Mouse (Mus musculus): ENCODE results near the gene Ptpn7. TPM values are rescaled to one million over a fixed set of nuclear protein-coding genes. Genes with fewer than 3 reads are reported as not detected.
"Not testable (repeated sequence)": the region's sequence is repeated elsewhere in the genome, so short reads cannot be mapped to it uniquely, and the experiment has no call there.

The Ptpn7 gene
- under 1 TPM; 0.12 to 0.22 (median 0.15) TPM for total RNA-seq (2022)

DNA sequence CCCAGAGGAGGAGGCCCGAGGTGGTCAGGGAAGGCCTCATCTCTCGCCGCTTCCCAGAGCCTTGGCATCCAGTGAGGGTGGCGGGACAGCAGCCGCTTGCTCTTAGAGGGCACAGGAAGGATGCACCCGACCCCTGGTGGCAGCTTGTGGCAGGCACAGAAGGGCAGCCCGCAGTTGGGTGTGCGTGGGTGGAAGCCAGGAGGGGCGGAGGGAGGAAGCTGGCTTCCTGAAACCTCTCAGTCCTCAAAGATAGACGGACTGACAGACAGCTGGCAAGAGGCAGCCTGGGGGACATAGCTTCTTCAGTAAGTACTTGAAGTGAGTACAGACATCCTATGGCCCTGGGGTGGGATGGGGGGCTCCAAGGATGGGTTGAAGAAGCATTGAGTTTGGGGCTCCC is at the start of gene Ptpn7:
Gene Ptpn7 (plus strand): TSS at position 228 of the 400 bp plus-strand sequence.
- DNase-seq (ENCODE audit: low spot score in 2 of 2): no peak

- DNase-seq (ENCODE audit: low spot score in 2 of 2): no peak
Observed at GRCm38 (mm10) chr1:135083465-135083864, 49.0 kb upstream of the Ptpn7 start.

DNA sequence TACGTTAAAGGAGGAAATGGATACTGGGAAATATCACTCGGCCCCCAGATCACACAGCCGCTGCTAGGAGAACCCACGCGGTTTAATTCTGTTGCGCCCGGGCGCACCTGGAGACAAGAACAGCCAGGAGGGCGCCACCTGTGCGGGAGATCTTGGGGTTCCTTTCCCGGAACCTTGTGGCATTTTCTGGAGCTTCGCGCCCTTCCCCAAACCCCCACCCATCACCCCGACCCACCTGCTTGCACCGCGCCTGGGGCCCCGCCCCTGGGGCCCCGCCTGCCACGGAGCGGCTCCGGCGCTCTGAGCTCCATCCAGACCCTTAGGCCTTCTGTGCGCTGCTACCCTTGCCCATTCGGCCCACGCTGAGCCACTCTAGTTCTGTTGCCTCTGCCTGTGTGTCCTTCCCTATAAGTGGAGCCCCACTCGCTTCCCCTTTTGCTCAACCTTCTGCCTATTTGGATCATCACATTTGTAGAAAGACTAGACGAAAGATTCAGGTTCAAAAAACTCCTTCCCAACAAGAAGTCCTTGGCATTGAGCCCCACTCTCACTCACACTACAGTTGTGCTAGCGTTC is 47.1 kb upstream of the Ptpn7 start:
- no peak for DNase-seq (ENCODE audit: low spot score in 2 of 2)

GRCm38 (mm10) chr1:135086015-135086414 is 46.5 kb upstream of the Ptpn7 start:
- no peak for DNase-seq (ENCODE audit: low spot score in 2 of 2)

GRCm38 (mm10) chr1:135087414-135087813 is 45.1 kb upstream of the Ptpn7 start:
- DNase-seq (ENCODE audit: low spot score in 2 of 2): no peak

DNA sequence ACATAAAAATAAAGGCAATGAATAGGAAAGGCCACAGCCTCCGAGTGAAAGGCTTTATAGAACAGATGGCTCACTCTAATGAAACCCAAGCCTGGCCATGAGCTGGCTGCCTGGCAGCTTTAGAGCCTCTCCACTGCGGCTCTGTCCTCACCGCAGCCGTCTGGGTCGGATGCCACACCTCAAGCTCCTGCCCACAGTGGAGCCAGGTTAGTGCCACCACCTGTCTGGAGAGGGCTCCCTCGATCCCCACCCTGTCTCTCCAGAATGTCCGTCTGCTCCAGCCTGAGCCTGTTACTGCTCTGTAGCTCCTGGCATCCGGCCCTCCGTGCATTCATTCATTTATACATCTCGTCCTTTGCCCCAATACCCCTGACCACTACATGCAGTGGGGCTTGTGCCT is 42.9 kb upstream of the Ptpn7 start:
- DNase-seq (ENCODE audit: low spot score in 2 of 2): peak in 1 of 2 experiments; percentile 40

DNA sequence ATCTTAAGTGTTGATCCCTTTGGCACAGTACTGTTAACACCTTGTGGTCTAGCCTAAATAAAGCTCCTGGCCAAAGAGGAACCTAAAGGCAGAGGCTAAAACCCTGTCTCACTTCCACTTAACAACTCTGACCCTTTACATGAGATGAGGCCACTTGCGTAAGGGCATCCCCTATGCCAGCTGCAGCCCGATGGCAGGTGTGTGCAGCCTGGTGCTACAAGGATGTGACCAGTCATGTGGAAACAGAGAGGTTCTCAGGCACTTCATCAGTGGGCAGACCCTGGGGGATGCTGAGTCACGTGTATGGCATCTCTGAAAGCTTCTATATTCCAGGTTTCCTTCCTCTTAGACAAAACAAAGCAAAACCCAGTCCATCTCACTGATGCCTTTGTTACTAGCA is 41.6 kb upstream of the Ptpn7 start:
- no peak for DNase-seq (ENCODE audit: low spot score in 2 of 2)

DNA sequence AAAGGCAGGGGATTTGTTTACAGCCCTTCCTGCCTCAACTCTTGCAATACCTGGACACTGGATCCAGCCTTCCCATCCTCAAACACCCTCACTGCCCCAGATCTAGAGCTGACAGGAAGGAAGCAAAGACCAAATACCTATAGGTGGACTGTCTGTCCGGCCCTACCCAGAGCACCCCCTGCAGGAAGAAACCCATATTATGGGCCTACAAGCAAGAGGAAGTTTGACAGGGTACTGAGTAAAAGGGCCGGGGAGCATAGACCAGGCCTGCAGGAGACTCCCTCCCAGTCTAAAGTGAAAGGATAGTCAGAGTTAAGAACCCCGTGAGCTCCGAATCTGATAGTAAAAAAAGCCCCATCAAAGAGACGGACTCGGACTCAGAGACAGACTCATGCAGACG is 37.8 kb upstream of the Ptpn7 start:
- no peak for DNase-seq (ENCODE audit: low spot score in 2 of 2)

GRCm38 (mm10) chr1:135095189-135095588 is 37.3 kb upstream of the Ptpn7 start:
- no peak for DNase-seq (ENCODE audit: low spot score in 2 of 2)

- no peak for DNase-seq (ENCODE audit: low spot score in 2 of 2)
Observed at GRCm38 (mm10) chr1:135096312-135096711, 36.2 kb upstream of the Ptpn7 start.

DNA sequence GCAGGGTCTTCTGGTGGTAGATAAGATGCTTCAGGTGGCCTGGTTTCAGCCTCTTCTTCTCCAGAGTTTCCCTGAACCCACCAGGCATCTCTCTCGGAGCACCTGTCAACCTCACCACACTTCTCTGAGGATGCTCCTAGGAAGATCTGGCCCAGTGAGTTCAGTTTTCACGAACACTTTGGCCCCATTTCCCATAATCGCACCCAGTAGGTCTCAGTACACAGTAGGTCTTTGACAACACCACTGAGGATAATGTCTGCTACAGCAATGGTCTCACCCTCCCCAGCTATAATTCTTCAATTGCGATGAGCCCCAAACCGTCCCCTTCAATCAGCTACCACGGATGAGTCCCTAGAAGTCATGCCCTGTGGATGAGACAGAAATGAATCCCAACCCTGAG is 35.1 kb upstream of the Ptpn7 start:
- no peak for DNase-seq (ENCODE audit: low spot score in 2 of 2)

GRCm38 (mm10) chr1:135098441-135098840 is 34.1 kb upstream of the Ptpn7 start:
- peak; percentile 52 to 82 for DNase-seq (ENCODE audit: low spot score in 2 of 2)

- DNase-seq (ENCODE audit: low spot score in 2 of 2): no peak
Observed at GRCm38 (mm10) chr1:135100400-135100799, 32.1 kb upstream of the Ptpn7 start.

GRCm38 (mm10) chr1:135105124-135105523 is 27.4 kb upstream of the Ptpn7 start, which contains the start of gene Lgr6:
Gene Lgr6, minus strand, starts transcription at chr1:135105276.
- no peak for DNase-seq (ENCODE audit: low spot score in 2 of 2)

- no peak for DNase-seq (ENCODE audit: low spot score in 2 of 2)
Observed at GRCm38 (mm10) chr1:135105951-135106350, 26.5 kb upstream of the Ptpn7 start.

GRCm38 (mm10) chr1:135108611-135109010 is 23.9 kb upstream of the Ptpn7 start:
- no peak for DNase-seq (ENCODE audit: low spot score in 2 of 2)

- DNase-seq (ENCODE audit: low spot score in 2 of 2): no peak
Observed at GRCm38 (mm10) chr1:135110075-135110474, 22.4 kb upstream of the Ptpn7 start.

GRCm38 (mm10) chr1:135111271-135111670 is 21.2 kb upstream of the Ptpn7 start:
- not testable (repeated sequence) for DNase-seq (ENCODE audit: low spot score in 2 of 2)

- DNase-seq (ENCODE audit: low spot score in 2 of 2): no peak
Observed at GRCm38 (mm10) chr1:135112661-135113060, 19.8 kb upstream of the Ptpn7 start.

- DNase-seq (ENCODE audit: low spot score in 2 of 2): no peak
Observed at GRCm38 (mm10) chr1:135124573-135125363, 7.7 kb upstream of the Ptpn7 start.

DNA sequence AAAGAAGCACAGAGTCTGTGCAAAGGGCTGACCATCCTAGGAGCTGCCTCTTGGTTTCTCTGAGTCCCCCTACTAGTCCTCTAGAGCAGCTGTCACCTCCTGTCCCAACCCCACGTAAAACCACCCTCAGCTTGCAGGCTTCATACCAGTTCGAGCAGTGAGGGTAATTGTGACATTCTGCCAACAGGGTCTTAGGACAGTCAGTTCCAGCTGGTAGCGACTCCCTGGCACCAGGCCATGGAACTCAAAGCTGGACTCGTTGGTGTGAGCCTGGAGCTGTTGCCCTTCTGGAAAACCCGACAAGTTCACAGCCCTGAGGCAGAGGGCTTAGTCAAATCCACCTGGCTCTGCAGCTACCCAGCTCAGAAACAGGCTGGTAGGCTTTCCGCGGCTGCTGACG is 6.5 kb upstream of the Ptpn7 start:
- no peak for DNase-seq (ENCODE audit: low spot score in 2 of 2)

- no peak for DNase-seq (ENCODE audit: low spot score in 2 of 2)
Observed at GRCm38 (mm10) chr1:135126443-135127027, 6.0 kb upstream of the Ptpn7 start.

- no peak for DNase-seq (ENCODE audit: low spot score in 2 of 2)
Observed at GRCm38 (mm10) chr1:135128011-135128441, 4.5 kb upstream of the Ptpn7 start.

All from gastrocnemius, adult 8-10 months (tissue).